Mouse (Mus musculus) C2C12 (cell line): ENCODE measurements around the gene Tmem53. TPM values are rescaled to one million over a fixed set of nuclear protein-coding genes. Genes with fewer than 3 reads are reported as not detected.

Experiments used
- H3K27me3 ChIP-seq: one replicate; pipeline ENCODE4 v1.6.1; 2011; ENCODE audit not compliant: control insufficient read depth, insufficient read depth, insufficient read length
- H3K36me3 ChIP-seq: one replicate; pipeline ENCODE4 v1.6.1; 2011; ENCODE audit not compliant: control insufficient read depth, insufficient read depth
- H3K4me3 ChIP-seq: one replicate; pipeline ENCODE4 v1.5.1; 2011; ENCODE audit warnings: mild to moderate bottlenecking, control low read depth; ENCODE audit not compliant: poor library complexity, insufficient read depth, severe bottlenecking
- H3K79me2 ChIP-seq: one replicate; pipeline ENCODE4 v1.6.1; 2011; ENCODE audit not compliant: control insufficient read depth, insufficient read depth
- H3K79me3 ChIP-seq: one replicate; pipeline ENCODE4 v1.6.1; 2011; ENCODE audit warnings: low read depth, control low read depth
- H3ac ChIP-seq: one replicate; pipeline ENCODE3; 2011; ENCODE audit warnings: low read depth; ENCODE audit not compliant: control insufficient read depth, insufficient read length
- CEBPB ChIP-seq: IDR thresholded peaks from one replicate; pipeline ENCODE4 v1.6.1; 2011; ENCODE audit warnings: low read depth, mild to moderate bottlenecking, control low read depth, moderate library complexity
- CTCF ChIP-seq: IDR thresholded peaks from one replicate; pipeline ENCODE4 v1.5.1; 2011; ENCODE audit not compliant: control insufficient read depth, insufficient read depth, insufficient read length
- FOSL1 ChIP-seq: IDR thresholded peaks from one replicate; pipeline ENCODE4 v1.8.0; 2011; ENCODE audit warnings: mild to moderate bottlenecking, low read length; ENCODE audit not compliant: poor library complexity, insufficient read depth, severe bottlenecking
- MAX ChIP-seq: IDR thresholded peaks from one replicate; pipeline ENCODE4 v1.6.1; 2011; ENCODE audit warnings: mild to moderate bottlenecking, control low read depth
- MYOD1 ChIP-seq: IDR thresholded peaks from one replicate; pipeline ENCODE4 v1.6.1; 2011; ENCODE audit warnings: low read depth; ENCODE audit not compliant: control insufficient read depth, insufficient read length
- MYOG ChIP-seq: IDR thresholded peaks from one replicate; pipeline ENCODE4 v1.6.1; 2011; ENCODE audit not compliant: control insufficient read depth, insufficient read length; ENCODE audit errors: extremely low read depth
- USF1 ChIP-seq: IDR thresholded peaks from one replicate; pipeline ENCODE4 v1.6.1; 2011; ENCODE audit warnings: low read depth, mild to moderate bottlenecking, control low read depth, moderate library complexity
- polyA plus RNA-seq: library from polyadenylated mRNA; unstranded; fragments of >200 nt; fragmentation: generic; extraction: Trizol; gene quantifications from one replicate; pipeline ENCODE4 v1.2.1, GENCODE M21; 2012; ENCODE audit warnings: missing spikeins

Tmem53 gene
- polyA plus RNA-seq, 1 experiment = 3.2 TPM

- no peaks in the 10 kb centered on the region for H3K79me3 ChIP-seq
- no peaks in the 10 kb centered on the region for H3K79me2 ChIP-seq
- no peak overlapping the region for H3K4me3 ChIP-seq
- TF ChIP-seq FOSL1 (no peak), CEBPB (no peak), MAX (no peak), MYOG (no peak)
- H3K27me3 ChIP-seq = peaks cover 44% of the 10 kb centered on the region
- H3ac ChIP-seq = no peak overlapping the region
- no peaks in the 10 kb centered on the region for H3K36me3 ChIP-seq
Observed at GRCm38 (mm10) chr4:117296849-117297593, 45.3 kb downstream of the Tmem53 start.

- Histone ChIP-seq H3K27me3 (peaks cover 52% of the 10 kb centered on the region), H3K79me2 (no peaks in the 10 kb centered on the region), H3K36me3 (no peaks in the 10 kb centered on the region), H3K79me3 (no peaks in the 10 kb centered on the region), H3ac (no peak overlapping the region), H3K4me3 (no peak overlapping the region)
- TF ChIP-seq MYOG = no peak
- no peak for TF ChIP-seq MYOD1
Observed at GRCm38 (mm10) chr4:117297819-117298218, 46.1 kb downstream of the Tmem53 start.

GRCm38 (mm10) chr4:117299921-117300320 lies 48.2 kb downstream of the Tmem53 start:
- TF ChIP-seq MYOD1 = no peak
- TF ChIP-seq USF1 = no peak
- no peak for TF ChIP-seq CEBPB
- TF ChIP-seq MYOG = no peak
- TF ChIP-seq MAX = no peak
- no peak for TF ChIP-seq CTCF
- TF ChIP-seq FOSL1 = no peak
- peaks cover 73% of the 10 kb centered on the region for H3K27me3 ChIP-seq
- no peak overlapping the region for H3K4me3 ChIP-seq
- no peaks in the 10 kb centered on the region for H3K79me3 ChIP-seq
- no peaks in the 10 kb centered on the region for H3K36me3 ChIP-seq
- H3K79me2 ChIP-seq = no peaks in the 10 kb centered on the region
- H3ac ChIP-seq = no peak overlapping the region

GRCm38 (mm10) chr4:117302027-117302806 lies 50.5 kb downstream of the Tmem53 start:
- no peaks in the 10 kb centered on the region for H3K79me2 ChIP-seq
- TF ChIP-seq USF1 (no peak), MYOD1 (no peak), CTCF (no peak), CEBPB (no peak), FOSL1 (no peak), MAX (no peak), MYOG (no peak)
- H3K36me3 ChIP-seq = no peaks in the 10 kb centered on the region
- no peak overlapping the region for H3ac ChIP-seq
- no peaks in the 10 kb centered on the region for H3K79me3 ChIP-seq
- peaks cover 72% of the 10 kb centered on the region for H3K27me3 ChIP-seq
- no peak overlapping the region for H3K4me3 ChIP-seq

GRCm38 (mm10) chr4:117303581-117304238 lies 52.0 kb downstream of the Tmem53 start:
- Histone ChIP-seq H3K79me3 (no peaks in the 10 kb centered on the region), H3K36me3 (no peaks in the 10 kb centered on the region), H3K79me2 (no peaks in the 10 kb centered on the region), H3K27me3 (peaks cover 67% of the 10 kb centered on the region), H3ac (no peak overlapping the region), H3K4me3 (no peak overlapping the region)
- TF ChIP-seq CEBPB = no peak
- no peak for TF ChIP-seq MYOG
- no peak for TF ChIP-seq CTCF
- no peak for TF ChIP-seq MAX
- TF ChIP-seq FOSL1 = no peak
- no peak for TF ChIP-seq USF1
- TF ChIP-seq MYOD1 = no peak
